Mouse (Mus musculus) bone marrow, adult 2 months (tissue): ENCODE data around the gene Vti1a. TPM values are rescaled to one million over a fixed set of nuclear protein-coding genes. Genes with fewer than 3 reads are reported as not detected.

Source experiments
- H3K27ac ChIP-seq: fragments of 200-500 bp; 2 replicates; pipeline ENCODE4 v1.5.1; 2012; ENCODE audit warnings: low read depth, mild to moderate bottlenecking, control low read depth, inconsistent platforms, low read length; ENCODE audit not compliant: control insufficient read depth, poor library complexity, insufficient read depth
- H3K4me1 ChIP-seq: fragments of 200-500 bp; 2 replicates; pipeline ENCODE4 v1.6.1; 2011; ENCODE audit warnings: low read length; ENCODE audit not compliant: control insufficient read depth, insufficient read depth
- H3K4me3 ChIP-seq: fragments of 200-500 bp; replicated peaks from 2 replicates; pipeline ENCODE3; 2011; ENCODE audit warnings: mild to moderate bottlenecking, low read depth, low read length, control low read depth; ENCODE audit not compliant: control insufficient read depth
- CTCF ChIP-seq: fragments of 200-500 bp; IDR thresholded peaks from 2 replicates; pipeline ENCODE4 v1.5.1; 2011; ENCODE audit warnings: low read length, control low read depth; ENCODE audit not compliant: control insufficient read depth, insufficient read depth
- POLR2A ChIP-seq: fragments of 200-500 bp; IDR thresholded peaks from 2 replicates; pipeline ENCODE4 v1.6.1; 2011; ENCODE audit warnings: low read depth, mild to moderate bottlenecking, control low read depth, low read length, borderline replicate concordance; ENCODE audit not compliant: control insufficient read depth
- WGBS: fragments of 180-500 bp; shearing (Covaris S2); methylation state at CpG from one replicate; pipeline ENCODE4 v1.1.7; 2018; 5-methylcytosine and 5-hydroxymethylcytosine counted together
- polyA plus RNA-seq: library from polyadenylated mRNA; stranded (reverse); fragments of >200 nt; gene quantifications from 2 replicates; pipeline ENCODE4 v1.2.4, GENCODE M21; 2011; ENCODE audit warnings: low replicate concordance; ENCODE audit not compliant: missing spikeins, insufficient read depth, insufficient read length

Vti1a gene
- polyA plus RNA-seq = 11.2 and 11.4 TPM in 2 replicates

- H3K27ac ChIP-seq = peak within 1 kb of the TSS; percentile 90
- peak within 1 kb of the TSS; percentile 96 for H3K4me3 ChIP-seq
- 1% methylated on average over 48 of the region's 48 CpGs for WGBS
- peak; percentile 47; the same call in 1 of the 2 replicates for TF ChIP-seq POLR2A
- peak; percentile 30; the same call in 1 of the 2 replicates for TF ChIP-seq CTCF
- no peaks in the 10 kb centered on the region; the same call in 1 of the 2 replicates for H3K4me1 ChIP-seq
Observed at GRCm38 (mm10) chr19:55316109-55316714, at the start of gene Vti1a. Gene Vti1a (plus strand): TSS chr19:55316295.

- Histone ChIP-seq H3K27ac (no peak overlapping the region), H3K4me3 (no peak overlapping the region), H3K4me1 (peaks cover 3% of the 10 kb centered on the region)
- 83% methylated on average over 3 of the region's 3 CpGs for WGBS
- TF ChIP-seq POLR2A (no peak), CTCF (no peak)
Observed at GRCm38 (mm10) chr19:55266786-55267185, 49.3 kb upstream of the Vti1a start.

- TF ChIP-seq CTCF = no peak
- no peak for TF ChIP-seq POLR2A
- Histone ChIP-seq H3K27ac (no peak overlapping the region), H3K4me3 (no peak overlapping the region), H3K4me1 (peaks cover 3% of the 10 kb centered on the region)
- WGBS = 79% methylated on average over 3 of the region's 3 CpGs
Observed at GRCm38 (mm10) chr19:55268150-55268549, 47.9 kb upstream of the Vti1a start.

GRCm38 (mm10) chr19:55269051-55269450 lies 47.0 kb upstream of the Vti1a start:
- 89% methylated on average over 5 of the region's 5 CpGs for WGBS
- TF ChIP-seq CTCF = no peak
- no peak for TF ChIP-seq POLR2A
- peaks cover 3% of the 10 kb centered on the region for H3K4me1 ChIP-seq

GRCm38 (mm10) chr19:55271448-55271847 lies 44.6 kb upstream of the Vti1a start:
- WGBS = 80% methylated on average over 3 of the region's 3 CpGs
- Histone ChIP-seq H3K4me3 (no peak overlapping the region), H3K4me1 (peaks cover 2% of the 10 kb centered on the region; the same call in 1 of the 2 replicates), H3K27ac (no peak overlapping the region)
- no peak for TF ChIP-seq POLR2A
- TF ChIP-seq CTCF = no peak

More at GRCm38 (mm10) chr19:55269051-55269450, 47.0 kb upstream of the Vti1a start:
- H3K27ac ChIP-seq = no peak overlapping the region
- H3K4me3 ChIP-seq = no peak overlapping the region

- H3K27ac ChIP-seq = no peak overlapping the region
- H3K4me3 ChIP-seq = no peak overlapping the region
- TF ChIP-seq CTCF = no peak
- no peak for TF ChIP-seq POLR2A
- 54% methylated on average over 6 of the region's 6 CpGs for WGBS
- peaks cover 2% of the 10 kb centered on the region; the same call in 1 of the 2 replicates for H3K4me1 ChIP-seq
Observed at GRCm38 (mm10) chr19:55273340-55273739, 42.8 kb upstream of the Vti1a start.

GRCm38 (mm10) chr19:55276100-55276499 lies 40.0 kb upstream of the Vti1a start:
- TF ChIP-seq CTCF (no peak), POLR2A (no peak)
- peaks cover 2% of the 10 kb centered on the region; the same call in 1 of the 2 replicates for H3K4me1 ChIP-seq
- no peak overlapping the region for H3K27ac ChIP-seq
- 78% methylated on average over 4 of the region's 4 CpGs for WGBS
- no peak overlapping the region for H3K4me3 ChIP-seq

GRCm38 (mm10) chr19:55276770-55277169 lies 39.3 kb upstream of the Vti1a start:
- peaks cover 2% of the 10 kb centered on the region; the same call in 1 of the 2 replicates for H3K4me1 ChIP-seq
- WGBS = 74% methylated on average over 3 of the region's 3 CpGs
- H3K27ac ChIP-seq = no peak overlapping the region
- no peak for TF ChIP-seq POLR2A
- no peak for TF ChIP-seq CTCF
- H3K4me3 ChIP-seq = no peak overlapping the region

GRCm38 (mm10) chr19:55284093-55284492 lies 32.0 kb upstream of the Vti1a start:
- WGBS = 67% methylated on average over 4 of the region's 4 CpGs
- no peak overlapping the region for H3K4me3 ChIP-seq
- no peak for TF ChIP-seq CTCF
- TF ChIP-seq POLR2A = no peak
- H3K27ac ChIP-seq = peak overlapping the region; percentile 36; the same call in 1 of the 2 replicates
- H3K4me1 ChIP-seq = no peaks in the 10 kb centered on the region; the same call in 1 of the 2 replicates
